Mouse (Mus musculus): ENCODE measurements around the gene Gm5862.
"Not testable (repeated sequence)": the region's sequence is repeated elsewhere in the genome, so short reads cannot be mapped to it uniquely, and the experiment has no call there.

The Gm5862 gene

DNA sequence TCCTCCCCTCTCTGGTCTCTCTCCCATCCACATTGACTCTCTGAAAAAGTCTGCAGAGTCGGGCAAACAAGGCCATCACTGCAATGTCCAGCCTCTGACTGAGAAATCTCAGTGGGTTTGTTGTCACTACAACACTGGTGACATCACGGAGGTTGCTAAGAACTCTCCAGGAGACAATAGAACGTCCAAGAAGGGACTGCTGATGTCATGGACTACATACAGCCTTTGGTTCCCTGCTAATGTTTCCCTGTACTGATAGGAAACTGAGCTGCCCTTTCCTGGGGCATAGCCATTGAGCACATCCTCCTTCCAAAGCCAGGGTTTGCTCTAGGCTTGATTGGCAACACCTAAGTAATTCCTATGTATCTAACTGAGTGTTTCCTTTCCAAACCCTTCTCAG is at the start of gene Gm5862:
Gene Gm5862 (minus strand): TSS at position 101 of the 400 bp plus-strand sequence.
- DNase-seq (ENCODE audit: low spot score), result not testable (repeated sequence)

DNA sequence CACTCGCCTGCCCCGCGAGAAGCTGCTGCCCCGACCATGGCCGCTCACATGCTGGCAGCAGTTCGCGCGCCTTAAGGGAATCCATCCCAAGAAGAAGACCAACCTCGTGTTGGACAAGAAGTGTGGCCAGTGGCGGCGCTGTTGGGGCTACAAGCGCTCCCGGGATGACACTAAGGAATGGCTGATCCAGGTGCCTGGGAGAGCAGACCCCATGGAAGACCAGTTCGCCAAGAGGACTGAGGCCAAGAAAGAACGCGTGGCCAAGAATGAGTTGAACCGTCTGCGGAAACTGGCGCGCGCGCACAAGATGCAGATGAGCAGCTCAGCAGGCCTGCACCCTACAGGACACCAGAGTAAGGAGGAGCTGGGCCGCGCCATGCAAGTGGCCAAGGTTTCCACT is 48.0 kb upstream of the Gm5862 start:
- DNase-seq (ENCODE audit: low spot score), result no peak

DNA sequence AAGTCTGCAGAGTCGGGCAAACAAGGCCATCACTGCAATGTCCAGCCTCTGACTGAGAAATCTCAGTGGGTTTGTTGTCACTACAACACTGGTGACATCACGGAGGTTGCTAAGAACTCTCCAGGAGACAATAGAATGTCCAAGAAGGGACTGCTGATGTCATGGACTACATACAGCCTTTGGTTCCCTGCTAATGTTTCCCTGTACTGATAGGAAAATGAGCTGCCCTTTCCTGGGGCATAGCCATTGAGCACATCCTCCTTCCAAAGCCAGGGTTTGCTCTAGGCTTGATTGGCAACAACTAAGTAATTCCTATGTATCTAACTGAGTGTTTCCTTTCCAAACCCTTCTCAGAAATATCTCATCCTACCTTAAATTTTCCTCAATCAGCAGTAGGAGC is 35.8 kb upstream of the Gm5862 start, which contains the start of gene Gm7347:
Gene Gm7347 (minus strand): TSS at position 101 of the 400 bp plus-strand sequence.
- not testable (repeated sequence) for DNase-seq (ENCODE audit: low spot score)

DNA sequence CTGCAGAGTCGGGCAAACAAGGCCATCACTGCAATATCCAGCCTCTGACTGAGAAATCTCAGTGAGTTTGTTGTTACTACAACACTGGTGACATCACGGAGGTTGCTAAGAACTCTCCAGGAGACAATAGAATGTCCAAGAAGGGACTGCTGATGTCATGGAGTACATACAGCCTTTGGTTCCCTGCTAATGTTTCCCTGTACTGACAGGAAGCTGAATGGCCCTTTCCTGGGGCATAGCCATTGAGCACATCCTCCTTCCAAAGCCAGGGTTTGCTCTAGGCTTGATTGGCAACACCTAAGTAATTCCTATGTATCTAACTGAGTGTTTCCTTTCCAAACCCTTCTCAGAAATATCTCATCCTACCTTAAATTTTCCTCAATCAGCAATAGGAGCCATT is 16.7 kb upstream of the Gm5862 start, which contains the start of gene Speer4a:
Gene Speer4a (minus strand): TSS at position 101 of the 400 bp plus-strand sequence.
- DNase-seq (ENCODE audit: low spot score), result not testable (repeated sequence)

DNA sequence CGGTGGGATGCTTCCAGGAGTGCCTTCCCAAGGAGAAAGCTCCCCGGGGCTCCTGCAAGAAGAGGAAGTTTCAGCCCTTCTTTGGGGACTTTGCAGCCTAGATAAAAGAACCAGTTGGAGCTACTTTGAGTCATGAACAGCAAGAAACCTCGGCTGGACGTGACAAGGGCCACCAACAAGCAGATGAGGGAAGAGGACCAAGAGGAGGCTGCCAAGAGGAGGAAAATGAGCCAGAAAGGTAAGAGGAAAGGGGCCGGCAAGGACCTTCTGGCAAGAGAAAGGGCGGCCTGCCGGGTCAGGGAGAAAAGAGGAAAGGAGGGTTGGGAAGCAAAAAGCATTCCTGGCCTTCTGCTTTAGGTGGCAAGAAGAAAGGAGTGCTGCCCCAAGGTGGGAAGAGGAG is 15.0 kb downstream of the Gm5862 start:
- DNase-seq (ENCODE audit: low spot score), result not testable (repeated sequence)

DNA sequence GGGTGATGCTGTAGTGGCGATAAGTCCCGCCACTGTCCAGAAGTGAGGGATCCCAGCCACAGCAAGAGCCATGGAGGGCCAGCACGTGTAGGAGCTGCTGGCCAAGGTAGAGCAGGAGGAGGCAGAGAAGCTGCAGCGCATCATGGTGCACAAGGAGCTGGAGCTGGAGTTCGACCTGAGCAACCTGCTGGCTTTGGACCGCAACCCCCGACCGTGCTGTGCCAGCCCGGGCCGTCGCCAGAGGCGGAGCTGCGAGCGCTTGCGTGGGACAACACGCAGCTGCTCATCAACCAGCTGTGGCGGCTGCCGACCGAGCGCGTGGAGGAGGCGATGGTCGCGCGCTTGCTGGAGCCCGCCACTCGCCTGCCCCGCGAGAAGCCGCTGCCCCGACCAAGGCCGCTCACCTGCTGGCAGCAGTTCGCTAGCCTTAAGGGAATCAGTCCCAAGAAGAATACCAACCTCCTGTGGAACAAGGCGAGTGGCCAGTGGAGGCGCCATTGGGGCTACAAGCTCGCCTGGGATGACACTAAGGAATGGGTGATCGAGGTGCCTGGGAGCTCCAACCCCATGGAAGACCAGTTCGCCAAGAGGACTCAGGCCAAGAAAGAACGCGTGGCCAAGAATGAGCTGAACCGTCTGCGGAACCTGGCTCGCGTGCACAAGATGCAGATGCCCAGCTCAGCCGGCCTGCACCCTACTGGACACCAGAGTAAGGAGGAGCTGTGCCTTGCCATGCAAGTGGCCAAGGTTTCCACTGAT is 15.6 kb downstream of the Gm5862 start:
- DNase-seq (ENCODE audit: low spot score), result peak; percentile 63

DNA sequence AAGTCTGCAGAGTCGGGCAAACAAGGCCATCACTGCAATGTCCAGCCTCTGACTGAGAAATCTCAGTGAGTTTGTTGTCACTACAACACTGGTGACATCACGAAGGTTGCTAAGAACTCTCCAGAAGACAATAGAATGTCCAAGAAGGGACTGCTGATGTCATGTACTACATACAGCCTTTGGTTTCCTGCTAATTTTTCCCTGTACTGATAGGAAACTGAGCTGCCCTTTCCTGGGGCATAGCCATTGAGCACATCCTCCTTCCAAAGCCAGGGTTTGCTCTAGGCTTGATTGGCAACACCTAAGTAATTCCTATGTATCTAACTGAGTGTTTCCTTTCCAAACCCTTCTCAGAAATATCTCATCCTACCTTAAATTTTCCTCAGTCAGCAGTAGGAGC is 18.0 kb downstream of the Gm5862 start, which contains the start of gene Gm1979:
Gene Gm1979 (minus strand): TSS at position 101 of the 400 bp plus-strand sequence.
- DNase-seq (ENCODE audit: low spot score), result not testable (repeated sequence)

DNA sequence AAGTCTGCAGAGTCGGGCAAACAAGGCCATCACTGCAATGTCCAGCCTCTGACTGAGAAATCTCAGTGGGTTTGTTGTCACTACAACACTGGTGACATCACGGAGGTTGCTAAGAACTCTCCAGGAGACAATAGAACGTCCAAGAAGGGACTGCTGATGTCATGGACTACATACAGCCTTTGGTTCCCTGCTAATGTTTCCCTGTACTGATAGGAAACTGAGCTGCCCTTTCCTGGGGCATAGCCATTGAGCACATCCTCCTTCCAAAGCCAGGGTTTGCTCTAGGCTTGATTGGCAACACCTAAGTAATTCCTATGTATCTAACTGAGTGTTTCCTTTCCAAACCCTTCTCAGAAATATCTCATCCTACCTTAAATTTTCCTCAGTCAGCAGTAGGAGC is 34.2 kb downstream of the Gm5862 start, which contains the start of gene Gm21698:
Gene Gm21698 (minus strand): TSS at position 101 of the 400 bp plus-strand sequence.
- DNase-seq (ENCODE audit: low spot score), result not testable (repeated sequence)

DNA sequence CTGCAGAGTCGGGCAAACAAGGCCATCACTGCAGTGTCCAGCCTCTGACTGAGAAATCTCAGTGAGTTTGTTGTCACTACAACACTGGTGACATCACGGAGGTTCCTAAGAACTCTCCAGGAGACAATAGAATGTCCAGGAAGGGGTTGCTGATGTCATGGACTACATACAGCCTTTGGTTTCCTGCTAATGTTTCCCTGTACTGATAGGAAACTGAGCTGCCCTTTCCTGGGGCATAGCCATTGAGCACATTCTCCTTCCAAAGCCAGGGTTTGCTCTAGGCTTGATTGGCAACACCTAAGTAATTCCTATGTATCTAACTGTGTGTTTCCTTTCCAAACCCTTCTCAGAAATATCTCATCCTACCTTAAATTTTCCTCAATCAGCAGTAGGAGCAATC is 50.2 kb downstream of the Gm5862 start, which contains the start of gene Gm21680:
Gene Gm21680 (minus strand): TSS at position 101 of the 400 bp plus-strand sequence.
- DNase-seq (ENCODE audit: low spot score), result not testable (repeated sequence)
